Mouse (Mus musculus): Measurements from ENCODE around the gene Ccin. TPM values are rescaled to one million over a fixed set of nuclear protein-coding genes. Genes with fewer than 3 reads are reported as not detected.
A peak's percentile ranks its signal among the peaks of the same experiment; 100 is the strongest.

Ccin gene
- polyA plus RNA-seq, 1 experiment from 2014 or later: not detected

GRCm38 (mm10) chr4:43994342-43994741 is 11.1 kb downstream of the Ccin start:
- WGBS: 50% methylated on average over 2 of the region's 2 CpGs
- Histone ChIP-seq H3K27me3 (replicated peaks; ENCODE audit: control insufficient read depth, insufficient read depth, low read length) (no peaks in the 10 kb centered on the region), H3K9me3 (ENCODE audit: control insufficient read depth, low read length) (0 out of 2 replicates have a peak, but pooled peaks cover 3% of the 10 kb centered on the region), H3K36me3 (ENCODE audit: control insufficient read depth, insufficient read depth, low read length) (no peaks in the 10 kb centered on the region), H3K4me2 (ENCODE audit: low read length) (no peak overlapping the region), H3K27ac (ENCODE audit: low read depth) (no peak overlapping the region), H3K9ac (ENCODE audit: low read length) (no peak overlapping the region), H3K4me3 (ENCODE audit: low read depth, low read length) (no peak overlapping the region), H3K4me1 (replicated peaks; ENCODE audit: control insufficient read depth, insufficient read depth, low read length) (no peaks in the 10 kb centered on the region)
- no peak for ATAC-seq (replicated peaks; ENCODE audit: low FRiP score, low TSS enrichment, low read depth)
- no peak for DNase-seq (ENCODE audit: low spot score)

GRCm38 (mm10) chr4:44003622-44004021 is 20.3 kb downstream of the Ccin start:
- Histone ChIP-seq H3K36me3 (ENCODE audit: control insufficient read depth, insufficient read depth, low read length) (no peaks in the 10 kb centered on the region), H3K27ac (ENCODE audit: low read depth) (no peak overlapping the region), H3K4me3 (ENCODE audit: low read depth, low read length) (no peak overlapping the region), H3K4me2 (ENCODE audit: low read length) (no peak overlapping the region), H3K27me3 (replicated peaks; ENCODE audit: control insufficient read depth, insufficient read depth, low read length) (no peaks in the 10 kb centered on the region), H3K9ac (ENCODE audit: low read length) (no peak overlapping the region), H3K9me3 (ENCODE audit: control insufficient read depth, low read length) (0 out of 2 replicates have a peak, but pooled peaks cover 3% of the 10 kb centered on the region), H3K4me1 (replicated peaks; ENCODE audit: control insufficient read depth, insufficient read depth, low read length) (no peaks in the 10 kb centered on the region)
- ATAC-seq (replicated peaks; ENCODE audit: low FRiP score, low TSS enrichment, low read depth) (no peak), DNase-seq (ENCODE audit: low spot score) (no peak)
- 61% methylated on average over 6 of the region's 6 CpGs for WGBS

DNA sequence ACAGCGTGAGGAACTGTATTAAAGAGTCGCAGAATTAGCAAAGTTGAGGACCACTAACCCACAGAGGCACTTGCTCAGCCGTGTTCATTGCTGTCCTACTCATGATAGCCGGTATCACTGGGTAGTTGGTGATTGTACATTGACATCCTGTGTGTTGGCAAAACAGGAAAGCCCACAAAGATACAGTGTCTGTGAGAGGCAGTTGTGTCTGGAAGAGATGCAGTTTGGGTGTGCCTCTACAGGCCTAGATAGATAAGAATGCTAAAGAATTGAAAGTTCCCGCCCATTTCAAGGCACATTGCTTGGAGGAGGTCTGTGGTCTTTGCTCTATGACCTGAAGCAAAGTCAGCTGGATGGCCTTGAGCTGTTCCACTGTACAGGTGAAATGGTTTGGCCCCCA is 20.8 kb downstream of the Ccin start, which contains the start of gene Clta:
Gene Clta (plus strand): TSS at position 327 of the 400 bp plus-strand sequence.
- no peak for DNase-seq (ENCODE audit: low spot score)
- 0 out of 2 replicates have a peak, but pooled peaks cover under 1% of the 10 kb centered on the region for H3K9me3 ChIP-seq (ENCODE audit: control insufficient read depth, low read length)
- H3K4me1 ChIP-seq (replicated peaks; ENCODE audit: control insufficient read depth, insufficient read depth, low read length): no peaks in the 10 kb centered on the region
- no peak within 1 kb of the TSS for H3K27ac ChIP-seq (ENCODE audit: low read depth)
- 87% methylated on average over 5 of the region's 5 CpGs for WGBS
- no peak for ATAC-seq (replicated peaks; ENCODE audit: low FRiP score, low TSS enrichment, low read depth)
- no peak within 1 kb of the TSS for H3K9ac ChIP-seq (ENCODE audit: low read length)
- no peaks in the 10 kb centered on the region for H3K36me3 ChIP-seq (ENCODE audit: control insufficient read depth, insufficient read depth, low read length)
- H3K4me2 ChIP-seq (ENCODE audit: low read length): no peak within 1 kb of the TSS
- H3K4me3 ChIP-seq (ENCODE audit: low read depth, low read length): no peak within 1 kb of the TSS
- no peaks in the 10 kb centered on the region for H3K27me3 ChIP-seq (replicated peaks; ENCODE audit: control insufficient read depth, insufficient read depth, low read length)

DNA sequence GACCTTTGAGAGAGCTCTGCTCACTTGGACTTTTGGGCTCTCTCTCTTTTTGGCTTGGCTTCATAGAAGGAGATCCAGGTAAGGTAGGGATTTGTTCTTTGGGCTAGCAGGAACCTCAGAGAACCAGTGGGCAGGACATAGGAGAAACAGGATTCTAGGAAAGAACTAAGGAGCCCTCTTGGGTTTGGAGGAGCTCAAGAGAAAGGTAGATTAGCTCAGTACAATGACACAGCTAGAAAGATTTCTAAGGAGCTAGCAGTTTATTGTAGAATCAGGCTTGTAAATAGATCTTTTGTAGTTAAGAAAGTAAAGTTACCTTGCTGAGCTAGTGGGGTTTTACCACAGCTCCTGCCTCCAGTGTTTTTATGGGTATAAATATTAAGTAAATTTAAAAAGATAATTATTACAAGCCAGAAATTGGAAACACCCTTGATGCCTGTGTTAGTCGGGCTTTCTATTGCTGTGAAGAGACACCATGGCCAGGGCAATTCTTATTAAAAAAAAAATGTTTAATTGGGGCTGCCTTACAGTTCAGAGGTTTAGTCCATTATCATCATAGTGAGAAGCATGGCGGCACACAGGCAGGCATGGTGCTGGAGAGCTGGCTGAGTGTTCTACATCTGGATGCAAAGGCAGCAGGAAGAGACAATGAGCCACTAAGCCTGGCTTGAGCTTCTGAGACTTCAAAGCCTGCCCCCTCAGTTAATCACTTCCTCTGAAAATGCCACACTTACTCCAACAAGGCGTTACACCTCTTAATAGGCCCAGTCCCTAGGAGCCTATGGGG is 21.5 kb downstream of the Ccin start:
- DNase-seq (ENCODE audit: low spot score) (no peak), ATAC-seq (replicated peaks; ENCODE audit: low FRiP score, low TSS enrichment, low read depth) (no peak)
- Histone ChIP-seq H3K4me3 (ENCODE audit: low read depth, low read length) (no peak overlapping the region), H3K36me3 (ENCODE audit: control insufficient read depth, insufficient read depth, low read length) (no peaks in the 10 kb centered on the region), H3K9me3 (ENCODE audit: control insufficient read depth, low read length) (no peaks in the 10 kb centered on the region), H3K9ac (ENCODE audit: low read length) (no peak overlapping the region), H3K27ac (ENCODE audit: low read depth) (no peak overlapping the region), H3K27me3 (replicated peaks; ENCODE audit: control insufficient read depth, insufficient read depth, low read length) (no peaks in the 10 kb centered on the region), H3K4me1 (replicated peaks; ENCODE audit: control insufficient read depth, insufficient read depth, low read length) (no peaks in the 10 kb centered on the region), H3K4me2 (ENCODE audit: low read length) (no peak overlapping the region)
- WGBS: 75% methylated on average over 3 of the region's 3 CpGs

- WGBS: 97% methylated on average over 1 of the region's 1 CpGs
- H3K4me2 ChIP-seq (ENCODE audit: low read length): no peak overlapping the region
- peaks cover 19% of the 10 kb centered on the region for H3K4me1 ChIP-seq (replicated peaks; ENCODE audit: control insufficient read depth, insufficient read depth, low read length)
- no peaks in the 10 kb centered on the region for H3K9me3 ChIP-seq (ENCODE audit: control insufficient read depth, low read length)
- DNase-seq (ENCODE audit: low spot score) (no peak), ATAC-seq (replicated peaks; ENCODE audit: low FRiP score, low TSS enrichment, low read depth) (no peak)
- no peak overlapping the region for H3K27ac ChIP-seq (ENCODE audit: low read depth)
- no peaks in the 10 kb centered on the region for H3K27me3 ChIP-seq (replicated peaks; ENCODE audit: control insufficient read depth, insufficient read depth, low read length)
- no peak overlapping the region for H3K9ac ChIP-seq (ENCODE audit: low read length)
- H3K36me3 ChIP-seq (ENCODE audit: control insufficient read depth, insufficient read depth, low read length): peaks cover 5% of the 10 kb centered on the region; the same call in 1 of the 2 replicates
- no peak overlapping the region for H3K4me3 ChIP-seq (ENCODE audit: low read depth, low read length)
Measured at GRCm38 (mm10) chr4:44010176-44010575, 26.9 kb downstream of the Ccin start.

DNA sequence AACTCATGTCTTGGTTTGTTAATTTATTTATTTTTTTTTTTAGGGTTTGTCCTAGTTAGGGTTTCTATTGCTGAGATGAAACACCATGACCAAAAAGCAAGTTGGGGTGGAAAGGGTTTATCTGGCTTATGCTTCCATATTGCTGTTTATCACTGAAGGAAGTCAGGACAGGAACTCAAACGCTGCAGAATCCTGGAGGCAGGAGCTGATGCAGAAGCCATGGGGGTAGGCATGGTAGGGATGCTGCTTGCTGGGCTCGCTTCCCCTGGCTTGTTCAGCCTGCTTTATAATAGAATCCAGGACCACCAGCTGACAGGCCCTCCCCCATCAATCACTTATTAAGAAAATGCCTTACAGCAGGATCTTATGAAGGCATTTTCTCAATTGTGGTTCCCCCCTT is 27.6 kb downstream of the Ccin start:
- Histone ChIP-seq H3K4me1 (replicated peaks; ENCODE audit: control insufficient read depth, insufficient read depth, low read length) (peaks cover 19% of the 10 kb centered on the region), H3K36me3 (ENCODE audit: control insufficient read depth, insufficient read depth, low read length) (peaks cover 8% of the 10 kb centered on the region; the same call in 1 of the 2 replicates), H3K4me2 (ENCODE audit: low read length) (no peak overlapping the region), H3K9ac (ENCODE audit: low read length) (no peak overlapping the region), H3K9me3 (ENCODE audit: control insufficient read depth, low read length) (no peaks in the 10 kb centered on the region), H3K27me3 (replicated peaks; ENCODE audit: control insufficient read depth, insufficient read depth, low read length) (no peaks in the 10 kb centered on the region), H3K4me3 (ENCODE audit: low read depth, low read length) (no peak overlapping the region), H3K27ac (ENCODE audit: low read depth) (no peak overlapping the region)
- WGBS: 41% methylated on average over 2 of the region's 2 CpGs
- ATAC-seq (replicated peaks; ENCODE audit: low FRiP score, low TSS enrichment, low read depth): no peak
- DNase-seq (ENCODE audit: low spot score): no peak

DNA sequence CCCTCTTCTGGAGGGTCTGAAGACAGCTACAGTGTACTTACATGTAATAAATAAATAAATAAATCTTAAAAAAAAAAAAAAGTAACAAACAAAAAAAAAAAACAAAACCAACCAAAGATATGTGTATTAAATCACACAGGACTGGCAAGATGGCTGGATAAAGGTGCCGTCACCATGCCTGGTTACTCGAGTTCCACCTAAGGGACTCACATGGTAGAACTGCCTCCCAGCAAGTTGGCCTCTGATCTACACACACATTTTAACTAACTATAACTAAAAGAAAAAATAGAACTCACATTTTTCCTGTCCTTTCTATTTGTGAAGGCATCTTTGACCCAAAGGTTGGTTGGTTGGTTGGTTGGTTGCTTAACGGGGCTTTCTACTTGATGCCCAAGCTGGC is 28.5 kb downstream of the Ccin start:
- DNase-seq (ENCODE audit: low spot score): no peak
- Histone ChIP-seq H3K9me3 (ENCODE audit: control insufficient read depth, low read length) (no peaks in the 10 kb centered on the region), H3K27me3 (replicated peaks; ENCODE audit: control insufficient read depth, insufficient read depth, low read length) (no peaks in the 10 kb centered on the region), H3K4me2 (ENCODE audit: low read length) (peak overlapping the region; percentile 89), H3K36me3 (ENCODE audit: control insufficient read depth, insufficient read depth, low read length) (peaks cover 8% of the 10 kb centered on the region; the same call in 1 of the 2 replicates), H3K9ac (ENCODE audit: low read length) (peak overlapping the region; percentile 93), H3K4me3 (ENCODE audit: low read depth, low read length) (peak overlapping the region; percentile 100), H3K27ac (ENCODE audit: low read depth) (0 out of 2 replicates have a peak overlapping the region, but pooled peaks have one; percentile 27), H3K4me1 (replicated peaks; ENCODE audit: control insufficient read depth, insufficient read depth, low read length) (peaks cover 21% of the 10 kb centered on the region)
- WGBS: 80% methylated on average over 3 of the region's 3 CpGs
- no peak for ATAC-seq (replicated peaks; ENCODE audit: low FRiP score, low TSS enrichment, low read depth)

DNA sequence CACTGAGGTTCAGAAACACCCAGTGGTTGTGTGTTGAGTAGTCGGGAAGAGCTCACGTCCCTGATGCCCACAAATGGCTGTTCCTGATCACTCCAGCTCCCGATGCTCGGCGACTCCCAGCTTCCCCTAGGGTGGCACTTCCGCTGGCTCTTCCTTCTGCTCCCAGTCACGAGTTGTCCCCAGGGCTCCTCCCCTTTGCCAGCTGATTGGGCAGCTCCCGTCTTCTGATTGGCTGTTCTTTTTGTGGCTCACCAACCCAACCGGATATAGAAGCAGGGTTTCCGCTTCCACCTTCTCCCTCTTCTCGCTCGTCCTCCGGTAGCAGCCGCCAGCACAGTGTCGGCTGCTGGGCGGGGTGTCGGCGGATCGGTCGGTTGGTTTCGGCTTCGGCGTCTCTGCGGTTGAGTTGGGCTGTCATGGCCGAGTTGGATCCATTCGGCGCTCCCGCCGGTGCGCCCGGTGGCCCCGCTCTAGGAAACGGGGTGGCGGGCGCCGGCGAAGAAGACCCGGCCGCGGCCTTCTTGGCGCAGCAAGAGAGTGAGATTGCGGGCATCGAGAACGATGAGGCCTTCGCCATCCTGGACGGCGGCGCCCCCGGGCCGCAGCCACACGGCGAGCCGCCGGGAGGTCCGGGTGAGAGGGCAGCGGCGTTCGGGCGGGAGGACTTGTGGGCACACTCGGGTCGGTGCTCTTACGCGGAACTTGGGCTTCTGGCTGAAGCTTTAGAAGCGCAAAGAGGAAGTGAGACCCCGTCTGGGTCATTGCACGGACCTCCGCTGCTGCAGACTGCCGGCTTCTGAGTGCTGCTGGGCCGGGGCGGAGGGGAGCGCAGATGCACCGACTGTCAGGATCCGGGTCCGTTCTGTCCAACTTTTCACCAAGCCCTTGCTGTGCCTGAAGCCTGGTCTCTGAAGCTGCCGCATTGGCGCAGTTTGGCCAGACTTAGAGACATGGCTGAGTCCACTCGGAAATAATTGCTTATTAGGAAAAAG is 29.4 kb downstream of the Ccin start:
- ATAC-seq (replicated peaks; ENCODE audit: low FRiP score, low TSS enrichment, low read depth) (peak; percentile 97), DNase-seq (ENCODE audit: low spot score) (peak; percentile 92)
- Histone ChIP-seq H3K9me3 (ENCODE audit: control insufficient read depth, low read length) (no peaks in the 10 kb centered on the region), H3K4me3 (ENCODE audit: low read depth, low read length) (peak overlapping the region; percentile 100), H3K4me2 (ENCODE audit: low read length) (peak overlapping the region; percentile 94), H3K4me1 (replicated peaks; ENCODE audit: control insufficient read depth, insufficient read depth, low read length) (peaks cover 21% of the 10 kb centered on the region), H3K9ac (ENCODE audit: low read length) (peak overlapping the region; percentile 93), H3K27ac (ENCODE audit: low read depth) (peak overlapping the region; percentile 73), H3K36me3 (ENCODE audit: control insufficient read depth, insufficient read depth, low read length) (peaks cover 8% of the 10 kb centered on the region; the same call in 1 of the 2 replicates), H3K27me3 (replicated peaks; ENCODE audit: control insufficient read depth, insufficient read depth, low read length) (no peaks in the 10 kb centered on the region)
- under 1% methylated on average over 75 of the region's 77 CpGs for WGBS

All from intestine, embryonic 14.5 days (tissue).